In genomic region chr7:19558965-19559364, GRCm38 (mm10) we compare ENCODE assay signal across 8 mouse cellular contexts. TPM values are rescaled to one million over a fixed set of nuclear protein-coding genes. Genes with fewer than 3 reads are reported as not detected.
DNase-seq lines count a peak whose midpoint lies in the region; ATAC-seq and TF ChIP-seq lines count a peak whose summit lies in the region.

No protein-coding gene starts in this region.

- peak; percentile 45 for DNase-seq in CH12.LX (ENCODE audit: extremely low read depth)
- DNase-seq in hindbrain, embryonic 11.5 days (ENCODE audit: low spot score) = peak; percentile 74
- DNase-seq in yolk sac, embryonic 10.5 days (ENCODE audit: low spot score) = no peak
- no peak for DNase-seq in left cerebral cortex, postnatal 14 days (ENCODE audit: low spot score in 2 of 2)
- no peak for DNase-seq in ovary, postnatal 36 days (ENCODE audit: low spot score)

- H3K36me3 ChIP-seq in erythroblast, embryonic 14.5 days (ENCODE audit: control insufficient read depth) = peaks cover 75% of the 10 kb centered on the region
- peaks cover 20 to 65% of the 10 kb centered on the region in 2 experiments for H3K36me3 ChIP-seq in CH12.LX (replicated peaks in 1 of 2; ENCODE audit: control insufficient read depth in 1 of 2, insufficient read depth in 1 of 2, low read length in 1 of 2)
- H3K36me3 ChIP-seq in hindbrain, embryonic 11.5 days (ENCODE audit: control insufficient read depth, insufficient read depth, low read length) = no peaks in the 10 kb centered on the region
- peaks cover 28% of the 10 kb centered on the region for H3K36me3 ChIP-seq in midbrain, embryonic 13.5 days

- 40% methylated on average over 2 of the region's 2 CpGs for WGBS in hindbrain, embryonic 11.5 days
- 27% methylated on average over 2 of the region's 2 CpGs for WGBS in midbrain, embryonic 13.5 days

- H3K27me3 ChIP-seq in erythroblast, embryonic 14.5 days (ENCODE audit: control insufficient read depth) = no peaks in the 10 kb centered on the region
- H3K27me3 ChIP-seq in CH12.LX (replicated peaks) = no peaks in the 10 kb centered on the region
- H3K27me3 ChIP-seq in hindbrain, embryonic 11.5 days (ENCODE audit: control insufficient read depth, insufficient read depth, low read length) = no peaks in the 10 kb centered on the region
- H3K27me3 ChIP-seq in midbrain, embryonic 13.5 days = no peaks in the 10 kb centered on the region

- no peak overlapping the region for H3K9ac ChIP-seq in CH12.LX (ENCODE audit: insufficient read depth, low read depth)
- no peak overlapping the region for H3K9ac ChIP-seq in hindbrain, embryonic 11.5 days (ENCODE audit: low read depth, low read length)
- H3K9ac ChIP-seq in midbrain, embryonic 13.5 days (replicated peaks) = peak overlapping the region; percentile 97

- TF ChIP-seq CTCF in CH12.LX (conservative IDR thresholded peaks at IDR 0.05 in 1 of 2, IDR thresholded peaks at IDR 0.05 in 1 of 2; ENCODE audit: low read depth in 2 of 2, low read length in 2 of 2) = peak; percentile 63 to 68

- intact Hi-C loops in left cerebral cortex, postnatal 14 days (cut with DNase I) = no loop called here

- no peak for TF ChIP-seq POLR2A in CH12.LX (IDR thresholded peaks at IDR 0.05; ENCODE audit: low read depth, low read length)

- dilution Hi-C loops in CH12.LX (cut with MboI; ENCODE audit: extremely low pct_ligation_motif_present, extremely low pct_unique_long_range_greater_than_20kb, low sequenced_read_pairs) = no loop called here

- H3K4me2 ChIP-seq in CH12.LX (ENCODE audit: insufficient read depth, low read depth, poor library complexity, severe bottlenecking) = no peak overlapping the region
- H3K4me2 ChIP-seq in hindbrain, embryonic 11.5 days (replicated peaks; ENCODE audit: low read depth, low read length) = no peak overlapping the region
- peak overlapping the region; percentile 99 for H3K4me2 ChIP-seq in midbrain, embryonic 13.5 days (replicated peaks)

- TF ChIP-seq EP300 in CH12.LX (IDR thresholded peaks at IDR 0.05; ENCODE audit: low read length) = no peak

- in situ Hi-C loops in CH12.LX (cut with MboI; ENCODE audit: low pct_ligation_motif_present, low pct_unique_long_range_greater_than_20kb, low sequenced_read_pairs) = loop anchor here (25.0 kb wide), 1 partner anchor 147 kb away; the partner anchor contains the start of genes Ckm and Klc3

- no peaks in the 10 kb centered on the region for H3K9me3 ChIP-seq in erythroblast, embryonic 14.5 days (ENCODE audit: control insufficient read depth, low read length)
- no peaks in the 10 kb centered on the region for H3K9me3 ChIP-seq in CH12.LX (replicated peaks; ENCODE audit: low read length)
- H3K9me3 ChIP-seq in hindbrain, embryonic 11.5 days (ENCODE audit: control insufficient read depth, low read length) = no peaks in the 10 kb centered on the region
- H3K9me3 ChIP-seq in midbrain, embryonic 13.5 days = no peaks in the 10 kb centered on the region

- peaks cover 55% of the 10 kb centered on the region for H3K79me2 ChIP-seq in CH12.LX (replicated peaks; ENCODE audit: control insufficient read depth, extremely low read depth, insufficient read depth, poor library complexity, severe bottlenecking)

- H3K27ac ChIP-seq in CH12.LX (ENCODE audit: insufficient read depth, low read depth) = no peak overlapping the region
- H3K27ac ChIP-seq in hindbrain, embryonic 11.5 days (ENCODE audit: low read depth, low read length) = no peak overlapping the region
- H3K27ac ChIP-seq in midbrain, embryonic 13.5 days = no peak overlapping the region

- TF ChIP-seq RAD21 in CH12.LX (IDR thresholded peaks at IDR 0.05; ENCODE audit: low read depth, low read length) = no peak; the same call in 1 of the 2 replicates

- ATAC-seq in erythroblast, adult 5-6 weeks (replicated peaks; ENCODE audit: low FRiP score, poor library complexity, severe bottlenecking) = no peak
- ATAC-seq in hindbrain, embryonic 11.5 days (ENCODE audit: low FRiP score) = no peak
- no peak for ATAC-seq in midbrain, embryonic 13.5 days

- peaks cover 81% of the 10 kb centered on the region for H3K4me1 ChIP-seq in erythroblast, embryonic 14.5 days (ENCODE audit: control insufficient read depth)
- H3K4me1 ChIP-seq in CH12.LX (ENCODE audit: control insufficient read depth in 1 of 2, insufficient read depth in 2 of 2) = peaks cover 8 to 44% of the 10 kb centered on the region in 2 experiments
- H3K4me1 ChIP-seq in hindbrain, embryonic 11.5 days (replicated peaks; ENCODE audit: control insufficient read depth, insufficient read depth, low read length) = peaks cover 10% of the 10 kb centered on the region
- H3K4me1 ChIP-seq in midbrain, embryonic 13.5 days (replicated peaks) = peaks cover 57% of the 10 kb centered on the region

- H3K4me3 ChIP-seq in erythroblast, embryonic 14.5 days (replicated peaks) = peak overlapping the region; percentile 90
- no peak overlapping the region for H3K4me3 ChIP-seq in CH12.LX (replicated peaks in 1 of 3; ENCODE audit: low read depth in 2 of 3, low read length in 2 of 3, poor library complexity in 1 of 3)
- H3K4me3 ChIP-seq in hindbrain, embryonic 11.5 days (ENCODE audit: low read depth, low read length) = no peak overlapping the region; the same call in 1 of the 2 replicates
- H3K4me3 ChIP-seq in midbrain, embryonic 13.5 days (replicated peaks) = 0 out of 2 replicates have a peak overlapping the region, but pooled peaks have one; percentile 4

TF ChIP-seq in CH12.LX, 34 proteins besides CTCF, POLR2A, EP300 and RAD21 (continues in another document):
- TF ChIP-seq E2F4 (IDR thresholded peaks at IDR 0.05; ENCODE audit: insufficient replicate concordance, low read depth, low read length) (no peak), ZNF384 (IDR thresholded peaks at IDR 0.05; ENCODE audit: low read depth, low read length) (no peak), MYC (IDR thresholded peaks at IDR 0.05; ENCODE audit: low read depth, low read length) (no peak), UBTF (IDR thresholded peaks at IDR 0.05; ENCODE audit: low read depth, low read length) (no peak), USF1 (IDR thresholded peaks at IDR 0.05; ENCODE audit: low read depth, low read length) (no peak), ZKSCAN1 (IDR thresholded peaks at IDR 0.05; ENCODE audit: borderline replicate concordance, low read depth, low read length) (no peak)

RNA-seq across cellular contexts. Expression of gene Ppp1r37, which starts 3.9 kb away (rescaled TPM):
- 26.4 and 32.4 TPM in 2 replicates for polyA plus RNA-seq in erythroblast, embryonic 14.5 days (2012)
- total RNA-seq in erythroblast, adult 5-6 weeks (2015; ENCODE audit: low replicate concordance) = 12.5 and 13.3 TPM in 2 replicates
- 22.9 and 37.9 TPM in 2 replicates for total RNA-seq in erythroblast, adult 5-6 weeks (2017; ENCODE audit: low replicate concordance)
- total RNA-seq in CH12.LX (2012; rRNA removed) (13.8 and 14.2 TPM in 2 replicates), CH12.LX (2014; rRNA removed) (7.3 and 7.7 TPM in 2 replicates)
- polyA plus RNA-seq in CH12.LX (2012; ENCODE audit: insufficient read length, low read depth) = 15.7 and 16.5 TPM in 2 replicates
- 4.2 and 5.8 TPM in 2 replicates for polyA plus RNA-seq in hindbrain, embryonic 11.5 days (2014; fragmentation: Nextera tagmentation; extraction: Ambion mirVana)
- 25.7 and 37.0 TPM in 2 replicates for polyA plus RNA-seq in midbrain, embryonic 13.5 days (2015; fragmentation: Nextera tagmentation; extraction: Ambion mirVana)
- total RNA-seq in left cerebral cortex, postnatal 14 days (2021) = 10 to 100 TPM; 87.9 to 98.8 TPM

RNA-seq across cellular contexts. Expression of gene Zfp296, which starts 18.1 kb away (rescaled TPM):
- 0.14 and 0.16 TPM in 2 replicates for polyA plus RNA-seq in erythroblast, embryonic 14.5 days (2012)
- total RNA-seq in erythroblast, adult 5-6 weeks (2015; ENCODE audit: low replicate concordance) = not detected in 2 replicates
- 0.84 TPM in 1 of 2 replicates, not detected in the other for total RNA-seq in erythroblast, adult 5-6 weeks (2017; ENCODE audit: low replicate concordance)
- 26.5 and 30.0 TPM in 2 replicates for total RNA-seq in CH12.LX (2012; rRNA removed)
- total RNA-seq in CH12.LX (2014; rRNA removed) = 8.6 and 10.7 TPM in 2 replicates
- 37.6 and 44.0 TPM in 2 replicates for polyA plus RNA-seq in CH12.LX (2012; ENCODE audit: insufficient read length, low read depth)
- 0.22 and 0.38 TPM in 2 replicates for polyA plus RNA-seq in hindbrain, embryonic 11.5 days (2014; fragmentation: Nextera tagmentation; extraction: Ambion mirVana)
- 0.26 and 0.31 TPM in 2 replicates for polyA plus RNA-seq in midbrain, embryonic 13.5 days (2015; fragmentation: Nextera tagmentation; extraction: Ambion mirVana)
- under 1 TPM; 0.51 to 0.68 TPM for total RNA-seq in left cerebral cortex, postnatal 14 days (2021)

RNA-seq across cellular contexts. Expression of gene Gemin7, which starts 18.4 kb away (rescaled TPM):
- 12.9 and 13.5 TPM in 2 replicates for polyA plus RNA-seq in erythroblast, embryonic 14.5 days (2012)
- 32.0 and 46.7 TPM in 2 replicates for total RNA-seq in erythroblast, adult 5-6 weeks (2015; ENCODE audit: low replicate concordance)
- 10.2 and 13.5 TPM in 2 replicates for total RNA-seq in erythroblast, adult 5-6 weeks (2017; ENCODE audit: low replicate concordance)
- total RNA-seq in CH12.LX (2012; rRNA removed) = 52.5 and 63.2 TPM in 2 replicates
- total RNA-seq in CH12.LX (2014; rRNA removed) = 89.6 and 101 TPM in 2 replicates
- 59.3 and 64.4 TPM in 2 replicates for polyA plus RNA-seq in CH12.LX (2012; ENCODE audit: insufficient read length, low read depth)
- 161 and 173 TPM in 2 replicates for polyA plus RNA-seq in hindbrain, embryonic 11.5 days (2014; fragmentation: Nextera tagmentation; extraction: Ambion mirVana)
- polyA plus RNA-seq in midbrain, embryonic 13.5 days (2015; fragmentation: Nextera tagmentation; extraction: Ambion mirVana) = 134 and 138 TPM in 2 replicates
- 10 to 100 TPM; 43.8 to 46.0 TPM for total RNA-seq in left cerebral cortex, postnatal 14 days (2021)

RNA-seq across cellular contexts. Expression of gene Nkpd1, which starts 41.3 kb away (rescaled TPM):
- 0.02 TPM in 1 of 2 replicates, not detected in the other for polyA plus RNA-seq in erythroblast, embryonic 14.5 days (2012)
- not detected in 2 replicates for total RNA-seq in erythroblast, adult 5-6 weeks (2015; ENCODE audit: low replicate concordance)
- total RNA-seq in erythroblast, adult 5-6 weeks (2017; ENCODE audit: low replicate concordance) = not detected in 2 replicates
- total RNA-seq in CH12.LX (2012; rRNA removed) (0.92 and 1.9 TPM in 2 replicates), CH12.LX (2014; rRNA removed) (0.59 and 1.1 TPM in 2 replicates)
- polyA plus RNA-seq in CH12.LX (2012; ENCODE audit: insufficient read length, low read depth) = 2.1 and 2.3 TPM in 2 replicates
- polyA plus RNA-seq in hindbrain, embryonic 11.5 days (2014; fragmentation: Nextera tagmentation; extraction: Ambion mirVana) = 0.10 and 0.17 TPM in 2 replicates
- polyA plus RNA-seq in midbrain, embryonic 13.5 days (2015; fragmentation: Nextera tagmentation; extraction: Ambion mirVana) = 0.08 and 0.11 TPM in 2 replicates
- 1 to 10 TPM in 1 of 2 experiments, under 1 TPM in 1; 0.68 to 1.1 TPM for total RNA-seq in left cerebral cortex, postnatal 14 days (2021)

RNA-seq across cellular contexts. Expression of gene Clasrp, which starts 45.3 kb away (rescaled TPM):
- polyA plus RNA-seq in erythroblast, embryonic 14.5 days (2012) = 10.2 and 11.9 TPM in 2 replicates
- total RNA-seq in erythroblast, adult 5-6 weeks (2015; ENCODE audit: low replicate concordance) = 0.96 and 2.3 TPM in 2 replicates
- 14.9 and 21.9 TPM in 2 replicates for total RNA-seq in erythroblast, adult 5-6 weeks (2017; ENCODE audit: low replicate concordance)
- total RNA-seq in CH12.LX (2012; rRNA removed) = 43.4 and 45.4 TPM in 2 replicates
- 14.5 and 17.5 TPM in 2 replicates for total RNA-seq in CH12.LX (2014; rRNA removed)
- polyA plus RNA-seq in CH12.LX (2012; ENCODE audit: insufficient read length, low read depth) = 59.4 and 62.6 TPM in 2 replicates
- 49.8 and 50.5 TPM in 2 replicates for polyA plus RNA-seq in hindbrain, embryonic 11.5 days (2014; fragmentation: Nextera tagmentation; extraction: Ambion mirVana)
- polyA plus RNA-seq in midbrain, embryonic 13.5 days (2015; fragmentation: Nextera tagmentation; extraction: Ambion mirVana) = 54.0 and 65.0 TPM in 2 replicates
- 10 to 100 TPM; 84.4 to 84.6 TPM for total RNA-seq in left cerebral cortex, postnatal 14 days (2021)

Comparison
In these comparisons a context has a peak if more than half of its experiments do, and no peak if none do; other contexts are left out.
1. H3K4me3 ChIP-seq: peak in erythroblast, embryonic 14.5 days (single experiment) and midbrain, embryonic 13.5 days (single experiment); none in CH12.LX (0 of 3) and hindbrain, embryonic 11.5 days (single experiment).
2. DNase-seq: peak in CH12.LX (single experiment) and hindbrain, embryonic 11.5 days (single experiment); none in yolk sac, embryonic 10.5 days (single experiment), left cerebral cortex, postnatal 14 days (0 of 2) and ovary, postnatal 36 days (single experiment).
3. RNA of gene Zfp296, which starts 18.1 kb away (polyA plus RNA-seq): 37.6 to 44.0 TPM in CH12.LX; 0.26 to 0.31 TPM in midbrain, embryonic 13.5 days, 0.22 to 0.38 TPM in hindbrain, embryonic 11.5 days and 0.14 to 0.16 TPM in erythroblast, embryonic 14.5 days; every median in the first group is over 10 times any median in the second.